Mouse (Mus musculus) ES-Bruce4 (cell line): ENCODE measurements around the gene Foxn4. TPM values are rescaled to one million over a fixed set of nuclear protein-coding genes. Genes with fewer than 3 reads are reported as not detected.

Source experiments
- H3K27ac ChIP-seq: 2 replicates; pipeline ENCODE4 v1.5.1; 2012; ENCODE audit warnings: low read length, inconsistent platforms; ENCODE audit not compliant: insufficient read depth
- H3K27me3 ChIP-seq: 2 replicates; pipeline ENCODE4 v1.6.1; 2012; ENCODE audit warnings: mild to moderate bottlenecking, low read length, inconsistent platforms; ENCODE audit not compliant: control insufficient read depth, poor library complexity, insufficient read depth, severe bottlenecking
- H3K36me3 ChIP-seq: 2 replicates; pipeline ENCODE4 v1.6.1; 2012; ENCODE audit warnings: inconsistent platforms, mild to moderate bottlenecking, low read length, moderate library complexity; ENCODE audit not compliant: control insufficient read depth, poor library complexity, insufficient read depth, severe bottlenecking
- H3K4me1 ChIP-seq: one replicate; pipeline ENCODE4 v1.8.1; 2011; ENCODE audit warnings: low read length; ENCODE audit not compliant: control insufficient read depth, insufficient read depth
- H3K4me3 ChIP-seq: 2 replicates; pipeline ENCODE4 v1.5.1; 2011; ENCODE audit warnings: low read depth, mild to moderate bottlenecking, low read length
- H3K9ac ChIP-seq: 2 replicates; pipeline ENCODE4 v1.6.1; 2012; ENCODE audit warnings: low read depth, mild to moderate bottlenecking, inconsistent platforms; ENCODE audit not compliant: poor library complexity, severe bottlenecking
- H3K9me3 ChIP-seq: replicated peaks from 2 replicates; pipeline ENCODE4 v1.6.1; 2012; ENCODE audit warnings: mild to moderate bottlenecking, low read length, inconsistent platforms; ENCODE audit not compliant: control insufficient read depth, poor library complexity, insufficient read depth, severe bottlenecking
- CTCF ChIP-seq: IDR thresholded peaks from one replicate; pipeline ENCODE4 v1.8.1; 2011; ENCODE audit warnings: low read depth, low read length
- EP300 ChIP-seq: IDR thresholded peaks from 2 replicates; pipeline ENCODE4 v1.6.1; 2011; ENCODE audit warnings: low read depth, low read length; ENCODE audit not compliant: insufficient read depth
- POLR2A ChIP-seq: IDR thresholded peaks from one replicate; pipeline ENCODE4 v1.8.1; 2011; ENCODE audit warnings: low read length; ENCODE audit not compliant: insufficient read depth
- polyA plus RNA-seq: library from polyadenylated mRNA; stranded (reverse); fragments of >200 nt; gene quantifications from 2 replicates; pipeline ENCODE4 v1.2.4, GENCODE M21; 2011; ENCODE audit warnings: low read depth; ENCODE audit not compliant: missing spikeins, insufficient read depth, insufficient read length

Foxn4 gene
- polyA plus RNA-seq, 1 experiment = 3.7 TPM

- Histone ChIP-seq H3K9ac (no peak overlapping the region), H3K4me1 (no peaks in the 10 kb centered on the region), H3K36me3 (no peaks in the 10 kb centered on the region), H3K4me3 (no peak overlapping the region), H3K9me3 (no peaks in the 10 kb centered on the region), H3K27me3 (no peaks in the 10 kb centered on the region), H3K27ac (no peak overlapping the region)
- no peak for TF ChIP-seq CTCF
- no peak for TF ChIP-seq POLR2A
Measured at GRCm38 (mm10) chr5:114284604-114285397, 11.2 kb upstream of the Foxn4 start.

GRCm38 (mm10) chr5:114282346-114282745, 8.7 kb upstream of the Foxn4 start:
- H3K4me3 ChIP-seq = no peak overlapping the region
- H3K27me3 ChIP-seq = no peaks in the 10 kb centered on the region
- no peak for TF ChIP-seq POLR2A
- TF ChIP-seq CTCF = no peak
- no peak for TF ChIP-seq EP300

GRCm38 (mm10) chr5:114279382-114280143, 6.0 kb upstream of the Foxn4 start:
- Histone ChIP-seq H3K4me1 (peaks cover 3% of the 10 kb centered on the region), H3K9me3 (no peaks in the 10 kb centered on the region), H3K27me3 (no peaks in the 10 kb centered on the region), H3K36me3 (no peaks in the 10 kb centered on the region), H3K4me3 (no peak overlapping the region), H3K27ac (no peak overlapping the region), H3K9ac (no peak overlapping the region)
- TF ChIP-seq EP300 (no peak), POLR2A (no peak), CTCF (no peak)

More at GRCm38 (mm10) chr5:114282346-114282745, 8.7 kb upstream of the Foxn4 start:
- Histone ChIP-seq H3K9me3 (no peaks in the 10 kb centered on the region), H3K27ac (no peak overlapping the region), H3K9ac (no peak overlapping the region), H3K36me3 (no peaks in the 10 kb centered on the region), H3K4me1 (no peaks in the 10 kb centered on the region)

GRCm38 (mm10) chr5:114275991-114276390, 2.4 kb upstream of the Foxn4 start:
- Histone ChIP-seq H3K9ac (no peak overlapping the region), H3K27ac (no peak overlapping the region), H3K4me1 (peaks cover 3% of the 10 kb centered on the region), H3K9me3 (no peaks in the 10 kb centered on the region), H3K4me3 (no peak overlapping the region), H3K27me3 (peaks cover 2% of the 10 kb centered on the region), H3K36me3 (no peaks in the 10 kb centered on the region)
- TF ChIP-seq POLR2A = no peak

DNA sequence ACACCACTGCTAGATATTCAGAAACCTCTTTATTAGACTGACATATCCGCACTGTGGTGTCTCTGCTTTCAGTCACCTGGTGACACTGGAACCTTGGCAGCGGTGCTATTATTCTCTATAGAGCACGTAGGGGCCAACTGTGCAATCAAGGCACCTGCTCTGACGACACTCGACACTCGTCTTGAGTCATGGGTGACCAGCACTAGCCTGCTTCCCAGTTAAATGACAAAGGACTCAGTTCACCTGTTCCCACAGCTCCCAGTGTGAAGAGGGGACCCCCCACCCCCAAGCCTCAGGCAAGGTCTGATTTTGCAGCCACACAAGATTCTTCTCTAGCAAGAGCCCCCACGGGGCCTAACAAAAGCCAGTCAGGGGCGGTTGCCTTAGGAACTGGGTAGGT, 1.7 kb upstream of the Foxn4 start:
- Histone ChIP-seq H3K9me3 (no peaks in the 10 kb centered on the region), H3K36me3 (no peaks in the 10 kb centered on the region), H3K4me3 (no peak overlapping the region)

DNA sequence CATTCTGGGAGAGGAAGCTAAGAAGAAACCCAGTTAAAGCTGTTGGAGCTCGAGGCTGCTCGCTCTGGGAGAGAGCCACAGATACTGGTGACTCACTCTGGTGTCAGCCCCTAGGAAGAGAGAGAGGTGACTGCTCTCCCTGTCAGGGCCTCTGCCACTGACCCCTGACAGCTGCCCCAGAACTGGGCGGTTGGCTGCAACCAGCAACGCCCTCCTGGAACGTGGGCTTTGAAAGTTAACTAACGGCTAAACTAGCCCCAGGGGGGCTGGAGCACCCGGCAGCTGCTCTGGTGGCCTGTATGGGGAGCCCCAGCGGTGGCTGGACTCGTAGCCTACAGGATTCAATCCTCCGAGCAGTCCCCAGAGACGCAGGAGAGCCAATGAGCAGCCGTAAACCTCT, 3.6 kb downstream of the Foxn4 start:
- Histone ChIP-seq H3K4me3 (no peak overlapping the region), H3K27me3 (peaks cover 2% of the 10 kb centered on the region), H3K9ac (no peak overlapping the region), H3K4me1 (peaks cover 2% of the 10 kb centered on the region), H3K27ac (no peak overlapping the region), H3K36me3 (no peaks in the 10 kb centered on the region), H3K9me3 (no peaks in the 10 kb centered on the region)
- no peak for TF ChIP-seq EP300
- TF ChIP-seq POLR2A = no peak
- no peak for TF ChIP-seq CTCF

More for the DNA sequence above, 1.7 kb upstream of the Foxn4 start:
- Histone ChIP-seq H3K27me3 (peaks cover 2% of the 10 kb centered on the region), H3K9ac (no peak overlapping the region), H3K4me1 (peaks cover 3% of the 10 kb centered on the region), H3K27ac (no peak overlapping the region)
- no peak for TF ChIP-seq CTCF
- no peak for TF ChIP-seq POLR2A
- TF ChIP-seq EP300 = peak; percentile 74; the same call in 1 of the 2 replicates
